Mouse (Mus musculus): Measurements from ENCODE around the gene Dad1.

Dad1 gene

GRCm38 (mm10) chr14:54253741-54254291 lies at the start of gene Dad1, which contains the start of gene Abhd4:
Dad1 (minus strand) TSS chr14:54254104.
Abhd4 (plus strand) TSS chr14:54254188.
- peak; percentile 97 for DNase-seq

GRCm38 (mm10) chr14:54300676-54301075 lies 46.8 kb upstream of the Dad1 start:
- no peak for DNase-seq

- DNase-seq: no peak
Observed at GRCm38 (mm10) chr14:54300136-54300535, 46.2 kb upstream of the Dad1 start.

- DNase-seq: no peak
Observed at GRCm38 (mm10) chr14:54284839-54285238, 30.9 kb upstream of the Dad1 start, which contains the start of gene Olfr49. Olfr49 (minus strand) TSS chr14:54284939.

GRCm38 (mm10) chr14:54276446-54276845 lies 22.5 kb upstream of the Dad1 start:
- no peak for DNase-seq

- no peak for DNase-seq
Observed at GRCm38 (mm10) chr14:54272696-54273095, 18.8 kb upstream of the Dad1 start.

- no peak for DNase-seq
Observed at GRCm38 (mm10) chr14:54271976-54272606, 18.2 kb upstream of the Dad1 start.

- DNase-seq: no peak
Observed at GRCm38 (mm10) chr14:54270413-54270812, 16.5 kb upstream of the Dad1 start.

GRCm38 (mm10) chr14:54269566-54269965 lies 15.7 kb upstream of the Dad1 start:
- no peak for DNase-seq

- no peak for DNase-seq
Observed at GRCm38 (mm10) chr14:54267966-54268365, 14.1 kb upstream of the Dad1 start.

- DNase-seq: no peak
Observed at GRCm38 (mm10) chr14:54265951-54266350, 12.0 kb upstream of the Dad1 start.

GRCm38 (mm10) chr14:54265093-54265492 lies 11.2 kb upstream of the Dad1 start:
- DNase-seq: no peak

GRCm38 (mm10) chr14:54264231-54264630 lies 10.3 kb upstream of the Dad1 start:
- no peak for DNase-seq

- no peak for DNase-seq
Observed at GRCm38 (mm10) chr14:54263099-54263498, 9.2 kb upstream of the Dad1 start.

- no peak for DNase-seq
Observed at GRCm38 (mm10) chr14:54262622-54263021, 8.7 kb upstream of the Dad1 start.

GRCm38 (mm10) chr14:54261386-54261785 lies 7.5 kb upstream of the Dad1 start:
- DNase-seq: no peak

- DNase-seq: no peak
Observed at GRCm38 (mm10) chr14:54260196-54260595, 6.3 kb upstream of the Dad1 start.

GRCm38 (mm10) chr14:54259722-54260085 lies 5.8 kb upstream of the Dad1 start:
- no peak for DNase-seq

- peak; percentile 84 for DNase-seq
Observed at GRCm38 (mm10) chr14:54259003-54259721, 5.3 kb upstream of the Dad1 start.

GRCm38 (mm10) chr14:54258131-54258670 lies 4.3 kb upstream of the Dad1 start:
- no peak for DNase-seq

- DNase-seq: no peak
Observed at GRCm38 (mm10) chr14:54254670-54255202, 832 bp upstream of the Dad1 start.

- DNase-seq: no peak
Observed at GRCm38 (mm10) chr14:54250122-54250521, 3.8 kb downstream of the Dad1 start.

GRCm38 (mm10) chr14:54249326-54249725 lies 4.6 kb downstream of the Dad1 start:
- no peak for DNase-seq

GRCm38 (mm10) chr14:54246232-54246631 lies 7.7 kb downstream of the Dad1 start:
- no peak for DNase-seq
